Mouse (Mus musculus) lung, postnatal 0 days (tissue): ENCODE data around the gene Hand1.

Experiments used
- CTCF ChIP-seq: IDR thresholded peaks from 2 replicates; pipeline ENCODE4 v1.5.1; 2016; ENCODE audit warnings: antibody characterized with exemption, mild to moderate bottlenecking
- EP300 ChIP-seq: IDR thresholded peaks from 2 replicates; pipeline ENCODE4 v1.6.1; 2016; ENCODE audit warnings: antibody characterized with exemption, mild to moderate bottlenecking, control low read depth

- no peak for TF ChIP-seq EP300
- no peak for TF ChIP-seq CTCF
These were observed 2.5 kb downstream of the Hand1 start for GRCm38 (mm10) chr11:57829871-57830775.
